Mouse (Mus musculus): ENCODE results near the gene Cd180.

Cd180 gene

GRCm38 (mm10) chr13:102693341-102693801, at the start of gene Cd180:
Cd180 (plus strand) TSS chr13:102693558.
- in situ Hi-C loops (cut with MboI; ENCODE audit: unreplicated experiment in 2 of 2): loop anchor here in 1 of 2 experiments (5.0 to 25.0 kb wide), 4 partner anchors 34 to 1919 kb away; no protein-coding TSS in a partner anchor

- in situ Hi-C loops (cut with MboI; ENCODE audit: unreplicated experiment in 2 of 2): loop anchor here (10.0 kb wide), 4 partner anchors 910 to 1750 kb away; no protein-coding TSS in a partner anchor
Observed at GRCm38 (mm10) chr13:102644344-102644743, 49.0 kb upstream of the Cd180 start.

GRCm38 (mm10) chr13:102644789-102645551, 48.4 kb upstream of the Cd180 start:
- in situ Hi-C loops (cut with MboI; ENCODE audit: unreplicated experiment in 2 of 2): loop anchor here (5.0 to 10.0 kb wide), 8 partner anchors 298 to 1750 kb away; partner anchors contain the start of gene Pik3r1 (in 1 of the 2)

GRCm38 (mm10) chr13:102646271-102646771, 47.0 kb upstream of the Cd180 start:
- in situ Hi-C loops (cut with MboI; ENCODE audit: unreplicated experiment in 2 of 2): loop anchor here (5.0 to 10.0 kb wide), 8 partner anchors 299 to 1752 kb away; partner anchors contain the start of gene Pik3r1 (in 1 of the 2)

GRCm38 (mm10) chr13:102647511-102647910, 45.8 kb upstream of the Cd180 start:
- in situ Hi-C loops (cut with MboI; ENCODE audit: unreplicated experiment in 2 of 2): loop anchor here (5.0 to 10.0 kb wide), 8 partner anchors 300 to 1753 kb away; partner anchors contain the start of gene Pik3r1 (in 1 of the 2)

- in situ Hi-C loops (cut with MboI; ENCODE audit: unreplicated experiment in 2 of 2): loop anchor here (10.0 to 25.0 kb wide), 3 partner anchors 308 to 1965 kb away; no protein-coding TSS in a partner anchor
Observed at GRCm38 (mm10) chr13:102652303-102652889, 41.0 kb upstream of the Cd180 start.

- in situ Hi-C loops (cut with MboI; ENCODE audit: unreplicated experiment in 2 of 2): loop anchor here (10.0 to 25.0 kb wide), 3 partner anchors 310 to 1968 kb away; no protein-coding TSS in a partner anchor
Observed at GRCm38 (mm10) chr13:102655071-102655570, 38.2 kb upstream of the Cd180 start.

- in situ Hi-C loops (cut with MboI; ENCODE audit: unreplicated experiment in 2 of 2): loop anchor here (10.0 to 25.0 kb wide), 3 partner anchors 311 to 1969 kb away; no protein-coding TSS in a partner anchor
Observed at GRCm38 (mm10) chr13:102656153-102656690, 37.1 kb upstream of the Cd180 start.

GRCm38 (mm10) chr13:102658223-102658839, 35.0 kb upstream of the Cd180 start:
- in situ Hi-C loops (cut with MboI; ENCODE audit: unreplicated experiment in 2 of 2): loop anchor here (10.0 to 25.0 kb wide), 3 partner anchors 314 to 1971 kb away; no protein-coding TSS in a partner anchor

- in situ Hi-C loops (cut with MboI; ENCODE audit: unreplicated experiment in 2 of 2): loop anchor here (10.0 to 25.0 kb wide), 5 partner anchors 451 to 1977 kb away; partner anchors contain the start of gene Pik3r1 (in 1 of the 2)
Observed at GRCm38 (mm10) chr13:102664041-102664440, 29.3 kb upstream of the Cd180 start.

- in situ Hi-C loops (cut with MboI; ENCODE audit: unreplicated experiment in 2 of 2): loop anchor here (10.0 to 25.0 kb wide), 5 partner anchors 450 to 1978 kb away; partner anchors contain the start of gene Pik3r1 (in 1 of the 2)
Observed at GRCm38 (mm10) chr13:102664843-102665587, 28.3 kb upstream of the Cd180 start.

GRCm38 (mm10) chr13:102665588-102666232, 27.6 kb upstream of the Cd180 start:
- in situ Hi-C loops (cut with MboI; ENCODE audit: unreplicated experiment in 2 of 2): loop anchor here (10.0 to 25.0 kb wide), 5 partner anchors 449 to 1978 kb away; partner anchors contain the start of gene Pik3r1 (in 1 of the 2)

GRCm38 (mm10) chr13:102666233-102666614, 27.1 kb upstream of the Cd180 start:
- in situ Hi-C loops (cut with MboI; ENCODE audit: unreplicated experiment in 2 of 2): loop anchor here (10.0 to 25.0 kb wide), 5 partner anchors 449 to 1979 kb away; partner anchors contain the start of gene Pik3r1 (in 1 of the 2)

GRCm38 (mm10) chr13:102666731-102667130, 26.6 kb upstream of the Cd180 start:
- in situ Hi-C loops (cut with MboI; ENCODE audit: unreplicated experiment in 2 of 2): loop anchor here (10.0 to 25.0 kb wide), 5 partner anchors 448 to 1979 kb away; partner anchors contain the start of gene Pik3r1 (in 1 of the 2)

GRCm38 (mm10) chr13:102667401-102667800, 26.0 kb upstream of the Cd180 start:
- in situ Hi-C loops (cut with MboI; ENCODE audit: unreplicated experiment in 2 of 2): loop anchor here (10.0 to 25.0 kb wide), 5 partner anchors 447 to 1980 kb away; partner anchors contain the start of gene Pik3r1 (in 1 of the 2)

GRCm38 (mm10) chr13:102667842-102668241, 25.5 kb upstream of the Cd180 start:
- in situ Hi-C loops (cut with MboI; ENCODE audit: unreplicated experiment in 2 of 2): loop anchor here (10.0 to 25.0 kb wide), 5 partner anchors 447 to 1981 kb away; partner anchors contain the start of gene Pik3r1 (in 1 of the 2)

GRCm38 (mm10) chr13:102668933-102669332, 24.4 kb upstream of the Cd180 start:
- in situ Hi-C loops (cut with MboI; ENCODE audit: unreplicated experiment in 2 of 2): loop anchor here (10.0 to 25.0 kb wide), 5 partner anchors 446 to 1982 kb away; partner anchors contain the start of gene Pik3r1 (in 1 of the 2)

Data from v-Abl transformed pro-B cells (cell line).